Mouse (Mus musculus) CH12.LX (cell line): ENCODE data around the gene Ppef2. TPM values are rescaled to one million over a fixed set of nuclear protein-coding genes. Genes with fewer than 3 reads are reported as not detected.
A peak's percentile ranks its signal among the peaks of the same experiment; 100 is the strongest.

Experiments used
- DNase-seq: peaks from one replicate; pipeline ENCODE4 v3.0.0-alpha.2; 2013; ENCODE audit errors: extremely low read depth
- H3K27ac ChIP-seq: 2 replicates; pipeline ENCODE4 v1.5.1; 2012; ENCODE audit warnings: low read depth, mild to moderate bottlenecking, control low read depth, moderate library complexity; ENCODE audit not compliant: insufficient read depth
- H3K27me3 ChIP-seq: replicated peaks from 2 replicates; pipeline ENCODE3; 2012; ENCODE audit warnings: inconsistent platforms
- H3K36me3 ChIP-seq, 2 experiments: replicated peaks in 1 of 2; 2 replicates each; pipeline versions ENCODE3 to v1.6.1; 2012; ENCODE audit warnings: inconsistent platforms in 1 of 2, low read length in 1 of 2, mild to moderate bottlenecking in 1 of 2, mixed read lengths in 1 of 2, moderate library complexity in 1 of 2; ENCODE audit not compliant: control insufficient read depth in 1 of 2, insufficient read depth in 1 of 2
- H3K4me1 ChIP-seq, 2 experiments: 2 replicates each; pipeline ENCODE4 v1.6.1; 2012; ENCODE audit warnings: inconsistent platforms in 1 of 2, moderate library complexity in 1 of 2; ENCODE audit not compliant: insufficient read depth in 2 of 2, control insufficient read depth in 1 of 2
- H3K4me2 ChIP-seq: 2 replicates; pipeline ENCODE4 v1.6.1; 2012; ENCODE audit warnings: low read depth, mild to moderate bottlenecking, control low read depth; ENCODE audit not compliant: poor library complexity, insufficient read depth, severe bottlenecking
- H3K4me3 ChIP-seq, 3 experiments: fragments of 150-350 bp in 1 of 3; sonication (generic) in 1 of 3; replicated peaks in 1 of 3; 2 replicates each; pipeline versions ENCODE3 to v1.5.1; 2011 to 2012; ENCODE audit warnings: low read depth in 2 of 3, low read length in 2 of 3, mild to moderate bottlenecking in 2 of 3, moderate library complexity in 2 of 3, control low read depth in 1 of 3, improper control_type of control experiment in 1 of 3, inconsistent platforms in 1 of 3, mixed read lengths in 1 of 3; ENCODE audit not compliant: poor library complexity in 1 of 3
- H3K79me2 ChIP-seq: replicated peaks from 2 replicates; pipeline ENCODE4 v1.6.1; 2012; ENCODE audit warnings: mild to moderate bottlenecking, moderate library complexity; ENCODE audit not compliant: control insufficient read depth, poor library complexity, insufficient read depth, severe bottlenecking; ENCODE audit errors: extremely low read depth
- H3K9ac ChIP-seq: 2 replicates; pipeline ENCODE4 v1.6.1; 2012; ENCODE audit warnings: low read depth, mild to moderate bottlenecking, control low read depth, moderate library complexity; ENCODE audit not compliant: insufficient read depth
- H3K9me3 ChIP-seq: replicated peaks from 2 replicates; pipeline ENCODE3; 2012; ENCODE audit warnings: low read length, inconsistent platforms, mixed read lengths
- BHLHE40 ChIP-seq: IDR thresholded peaks from 2 replicates; pipeline ENCODE4 v1.6.1; 2011; ENCODE audit warnings: mild to moderate bottlenecking, low read depth, low read length, improper control_type of control experiment
- CTCF ChIP-seq, 2 experiments: IDR thresholded peaks in 1 of 2; conservative IDR thresholded peaks in 1 of 2; 2 replicates each; pipeline ENCODE4 v1.5.1; 2011 to 2012; ENCODE audit warnings: low read depth in 2 of 2, low read length in 2 of 2, improper control_type of control experiment in 1 of 2, inconsistent platforms in 1 of 2, mild to moderate bottlenecking in 1 of 2, moderate library complexity in 1 of 2
- E2F4 ChIP-seq: IDR thresholded peaks from 2 replicates; pipeline ENCODE4 v1.6.1; 2011; ENCODE audit warnings: low read depth, low read length, improper control_type of control experiment; ENCODE audit not compliant: insufficient replicate concordance
- ELF1 ChIP-seq: IDR thresholded peaks from 2 replicates; pipeline ENCODE4 v1.6.1; 2014; ENCODE audit warnings: low read depth, mild to moderate bottlenecking, inconsistent platforms, low read length, improper control_type of control experiment
- EP300 ChIP-seq: IDR thresholded peaks from 2 replicates; pipeline ENCODE4 v1.6.1; 2011; ENCODE audit warnings: low read length, improper control_type of control experiment
- GABPA ChIP-seq: IDR thresholded peaks from 2 replicates; pipeline ENCODE4 v1.6.1; 2012; ENCODE audit warnings: low read depth, low read length, improper control_type of control experiment, inconsistent platforms; ENCODE audit not compliant: insufficient replicate concordance
- IRF4 ChIP-seq: IDR thresholded peaks from 2 replicates; pipeline ENCODE4 v1.6.1; 2014; ENCODE audit warnings: low read depth, mild to moderate bottlenecking, inconsistent platforms, low read length, improper control_type of control experiment
- JUN ChIP-seq: IDR thresholded peaks from 2 replicates; pipeline ENCODE4 v1.6.1; 2011; ENCODE audit warnings: low read depth, mild to moderate bottlenecking, low read length, improper control_type of control experiment, moderate library complexity; ENCODE audit not compliant: insufficient read depth
- MAX ChIP-seq: IDR thresholded peaks from 2 replicates; pipeline ENCODE4 v1.6.1; 2011; ENCODE audit warnings: low read length, improper control_type of control experiment
- MAZ ChIP-seq: IDR thresholded peaks from 2 replicates; pipeline ENCODE4 v1.6.1; 2012; ENCODE audit warnings: low read depth, mild to moderate bottlenecking, inconsistent platforms, low read length, improper control_type of control experiment, moderate library complexity
- MEF2A ChIP-seq: IDR thresholded peaks from 2 replicates; pipeline ENCODE4 v1.6.1; 2014; ENCODE audit warnings: low read depth, mild to moderate bottlenecking, inconsistent platforms, low read length, improper control_type of control experiment, borderline replicate concordance
- MXI1 ChIP-seq: IDR thresholded peaks from 2 replicates; pipeline ENCODE4 v1.6.1; 2011; ENCODE audit warnings: mild to moderate bottlenecking, low read depth, low read length, improper control_type of control experiment
- MYC ChIP-seq: IDR thresholded peaks from 2 replicates; pipeline ENCODE4 v1.6.1; 2011; ENCODE audit warnings: low read depth, mild to moderate bottlenecking, improper control_type of control experiment, low read length
- NELFE ChIP-seq: IDR thresholded peaks from 2 replicates; pipeline ENCODE4 v1.6.1; 2011; ENCODE audit warnings: low read depth, low read length, improper control_type of control experiment
- NRF1 ChIP-seq: IDR thresholded peaks from 2 replicates; pipeline ENCODE4 v1.6.1; 2014; ENCODE audit warnings: low read depth, mild to moderate bottlenecking, inconsistent platforms, low read length, improper control_type of control experiment, moderate library complexity
- POLR2A ChIP-seq: IDR thresholded peaks from 2 replicates; pipeline ENCODE4 v1.6.1; 2011; ENCODE audit warnings: low read depth, mild to moderate bottlenecking, improper control_type of control experiment, low read length
- RCOR1 ChIP-seq: conservative IDR thresholded peaks from 2 replicates; pipeline ENCODE4 v1.6.1; 2012; ENCODE audit warnings: low read depth, mild to moderate bottlenecking, inconsistent platforms, low read length, improper control_type of control experiment
- SIN3A ChIP-seq: IDR thresholded peaks from 2 replicates; pipeline ENCODE4 v1.6.1; 2012; ENCODE audit warnings: low read length, improper control_type of control experiment, inconsistent platforms
- TCF12 ChIP-seq: IDR thresholded peaks from 2 replicates; pipeline ENCODE4 v1.6.1; 2014; ENCODE audit warnings: low read depth, mild to moderate bottlenecking, inconsistent platforms, low read length, improper control_type of control experiment
- USF1 ChIP-seq: IDR thresholded peaks from 2 replicates; pipeline ENCODE4 v1.6.1; 2014; ENCODE audit warnings: low read depth, mild to moderate bottlenecking, inconsistent platforms, low read length, improper control_type of control experiment
- USF2 ChIP-seq: conservative IDR thresholded peaks from 2 replicates; pipeline ENCODE4 v1.6.1; 2011; ENCODE audit warnings: low read depth, low read length, improper control_type of control experiment
- ZKSCAN1 ChIP-seq: IDR thresholded peaks from 2 replicates; pipeline ENCODE4 v1.6.1; 2012; ENCODE audit warnings: low read depth, inconsistent platforms, low read length, improper control_type of control experiment, borderline replicate concordance
- ZMIZ1 ChIP-seq: IDR thresholded peaks from 2 replicates; pipeline ENCODE4 v1.6.1; 2012; ENCODE audit warnings: low read depth, mild to moderate bottlenecking, inconsistent platforms, low read length, improper control_type of control experiment
- dilution Hi-C: fragments of 300-500 bp; cut with MboI; formaldehyde crosslinking; loops from 2 replicates; pipeline ENCODE4 v1.14.3; 2020; ENCODE audit warnings: low sequenced_read_pairs; ENCODE audit not compliant: extremely low pct_unique_long_range_greater_than_20kb, extremely low pct_ligation_motif_present
- in situ Hi-C: fragments of 300-500 bp; cut with MboI; formaldehyde crosslinking; loops from 3 replicates; pipeline ENCODE4 v1.14.3; 2019; ENCODE audit warnings: low sequenced_read_pairs, low pct_ligation_motif_present, low pct_unique_long_range_greater_than_20kb, mixed read lengths
- polyA plus RNA-seq: library from polyadenylated mRNA; unstranded; fragments of >175 nt; gene quantifications from 2 replicates; pipeline ENCODE4 v1.2.1, GENCODE M21; 2012; ENCODE audit warnings: low read depth; ENCODE audit not compliant: insufficient read length
- total RNA-seq, 2 experiments: library from RNA; depleted of rRNA; stranded (reverse); fragments of 300-350 nt in 1 of 2; fragments of >200 nt in 1 of 2; gene quantifications; 2 replicates each; pipeline ENCODE4 v1.2.3; 2012 to 2014

Gene Ppef2
- total and polyA plus RNA-seq, 3 experiments = 14.3 to 48.8 (median 16.5) TPM

GRCm38 (mm10) chr5:92282571-92282970, 26.5 kb upstream of the Ppef2 start:
- H3K27me3 ChIP-seq = no peaks in the 10 kb centered on the region
- H3K9ac ChIP-seq = no peak overlapping the region
- H3K4me1 ChIP-seq = peaks cover 4 to 23% of the 10 kb centered on the region in 2 experiments; a peak in 3 of 4 replicates
- DNase-seq = no peak
- dilution Hi-C loops (no loop called here), in situ Hi-C loops (no loop called here)
- no peak for TF ChIP-seq MXI1
- TF ChIP-seq POLR2A = no peak
- no peak for TF ChIP-seq TCF12
- no peak for TF ChIP-seq MAX
- no peaks in the 10 kb centered on the region for H3K79me2 ChIP-seq
- H3K36me3 ChIP-seq = peaks cover 23 to 49% of the 10 kb centered on the region in 2 experiments
- H3K4me3 ChIP-seq = no peak overlapping the region
- H3K9me3 ChIP-seq = no peaks in the 10 kb centered on the region
- H3K4me2 ChIP-seq = no peak overlapping the region
- H3K27ac ChIP-seq = no peak overlapping the region

- peak overlapping the region; percentile 67 for H3K27ac ChIP-seq
Measured at GRCm38 (mm10) chr5:92278942-92279537, 23.0 kb upstream of the Ppef2 start.

GRCm38 (mm10) chr5:92277437-92278394, 21.6 kb upstream of the Ppef2 start, which contains the start of gene Naaa:
Naaa (minus strand) TSS chr5:92278170.
- in situ Hi-C loops = no loop called here
- peak within 1 kb of the TSS; percentile 74 for H3K27ac ChIP-seq
- peak; percentile 29; the same call in 1 of the 2 replicates for TF ChIP-seq MEF2A
- TF ChIP-seq JUN = no peak
- peak; percentile 65; the same call in 1 of the 2 replicates for TF ChIP-seq SIN3A
- TF ChIP-seq IRF4 = peak; percentile 57; the same call in 1 of the 2 replicates
- no peak for TF ChIP-seq GABPA
- TF ChIP-seq E2F4 = no peak
- peak; percentile 92 for TF ChIP-seq NELFE
- peak in 1 of 2 experiments; percentile 47; a peak in 2 of 4 replicates for TF ChIP-seq CTCF (conservative IDR thresholded peaks at IDR 0.05 in 1 of 2, IDR thresholded peaks at IDR 0.05 in 1 of 2; ENCODE audit: low read depth in 2 of 2, low read length in 2 of 2)
- no peak for TF ChIP-seq USF2
- TF ChIP-seq TCF12 = peak; percentile 82
- TF ChIP-seq USF1 = no peak
- TF ChIP-seq ZMIZ1 = peak; percentile 81; the same call in 1 of the 2 replicates
- no peak for TF ChIP-seq RCOR1

More at GRCm38 (mm10) chr5:92278942-92279537, 23.0 kb upstream of the Ppef2 start:
- no peaks in the 10 kb centered on the region for H3K9me3 ChIP-seq
- H3K4me1 ChIP-seq = peaks cover 10 to 34% of the 10 kb centered on the region in 2 experiments
- in situ Hi-C loops (no loop called here), dilution Hi-C loops (no loop called here)
- H3K4me2 ChIP-seq = peak overlapping the region; percentile 94
- peak overlapping the region; percentile 10 to 76 (median 12) for H3K4me3 ChIP-seq
- TF ChIP-seq EP300 (peak; percentile 46; the same call in 1 of the 2 replicates), E2F4 (no peak), NRF1 (peak; percentile 73), MEF2A (no peak; the same call in none of the 2 replicates), USF2 (no peak), MAX (0 out of 2 replicates have a peak, but pooled peaks have one; percentile 22), ZKSCAN1 (no peak), IRF4 (peak; percentile 80), ELF1 (peak; percentile 28; the same call in 1 of the 2 replicates), BHLHE40 (peak; percentile 86), MYC (peak; percentile 85), MAZ (peak; percentile 98), MXI1 (peak; percentile 71; the same call in 1 of the 2 replicates)
- peak; percentile 90 for DNase-seq
- peak overlapping the region; percentile 49 for H3K9ac ChIP-seq
- H3K79me2 ChIP-seq = no peaks in the 10 kb centered on the region; the same call in 1 of the 2 replicates
- H3K36me3 ChIP-seq = peaks cover 0 to 28% of the 10 kb centered on the region in 2 experiments
- no peaks in the 10 kb centered on the region for H3K27me3 ChIP-seq

More at GRCm38 (mm10) chr5:92277437-92278394, 21.6 kb upstream of the Ppef2 start, which contains the start of gene Naaa:
- peak; percentile 94 for DNase-seq
- Histone ChIP-seq H3K9ac (peak within 1 kb of the TSS; percentile 49), H3K4me1 (peaks cover 10 to 34% of the 10 kb centered on the region in 2 experiments), H3K4me3 (peak within 1 kb of the TSS; percentile 63 to 76 (median 67)), H3K4me2 (peak within 1 kb of the TSS; percentile 94), H3K9me3 (no peaks in the 10 kb centered on the region), H3K79me2 (no peaks in the 10 kb centered on the region; the same call in 1 of the 2 replicates), H3K36me3 (peaks cover 0 to 22% of the 10 kb centered on the region in 2 experiments), H3K27me3 (no peaks in the 10 kb centered on the region)
- dilution Hi-C loops = no loop called here
